In the genomic region with DNA sequence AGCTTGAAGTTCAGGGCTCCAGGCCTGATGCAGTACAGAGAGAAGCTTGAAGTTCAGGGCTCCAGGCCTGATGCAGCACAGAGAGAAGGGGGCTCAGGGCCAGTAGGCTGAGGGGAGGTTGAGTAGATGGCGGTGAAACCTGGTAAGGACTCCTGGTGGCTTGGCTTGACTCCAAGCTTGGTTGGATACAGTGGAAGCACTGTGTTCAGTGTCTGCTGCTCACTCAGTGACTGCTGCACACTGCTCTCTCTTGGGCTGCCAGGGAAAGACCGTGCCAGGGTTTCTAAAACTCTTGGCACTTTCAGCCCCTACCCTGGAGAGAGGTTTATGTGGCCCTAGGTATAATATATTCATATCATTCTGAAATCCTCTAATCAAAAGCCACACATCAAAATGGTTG, we compare ENCODE assay signal across 12 mouse cellular contexts.
DNase-seq lines count a peak whose midpoint lies in the region; ATAC-seq and TF ChIP-seq lines count a peak whose summit lies in the region.
"Had no signal": no experiment of that assay in that cellular context is flagged by ENCODE, and none has a peak within 500 bp of the region (broad histone marks: within the 10 kb centered on the region; RNA-seq: fewer than 3 reads in every experiment).

No protein-coding gene starts in this region.

- H3K27me3 ChIP-seq in kidney, postnatal 0 days (ENCODE audit: insufficient read depth, low read length) = no peaks in the 10 kb centered on the region
- no peaks in the 10 kb centered on the region for H3K27me3 ChIP-seq in embryonic facial prominence, embryonic 10.5 days (replicated peaks; ENCODE audit: low read depth, poor library complexity, severe bottlenecking)
- H3K27me3 ChIP-seq in forebrain, embryonic 15.5 days = no peaks in the 10 kb centered on the region
- H3K27me3 ChIP-seq in midbrain, embryonic 15.5 days (replicated peaks) = no peaks in the 10 kb centered on the region

- WGBS in kidney, postnatal 0 days = 75% methylated on average over 2 of the region's 2 CpGs
- 91% methylated on average over 2 of the region's 2 CpGs for WGBS in embryonic facial prominence, embryonic 10.5 days
- 30% methylated on average over 2 of the region's 2 CpGs for WGBS in forebrain, embryonic 15.5 days
- 50% methylated on average over 2 of the region's 2 CpGs for WGBS in midbrain, embryonic 15.5 days

- H3K4me3 ChIP-seq in kidney, postnatal 0 days (replicated peaks; ENCODE audit: low read depth, low read length) = no peak overlapping the region
- H3K4me3 ChIP-seq in embryonic facial prominence, embryonic 10.5 days = no peak overlapping the region
- H3K4me3 ChIP-seq in forebrain, embryonic 15.5 days = no peak overlapping the region
- H3K4me3 ChIP-seq in midbrain, embryonic 15.5 days = no peak overlapping the region
- H3K4me3 ChIP-seq: erythroblast, embryonic 14.5 days had no signal

- no peaks in the 10 kb centered on the region for H3K9me3 ChIP-seq in kidney, postnatal 0 days (replicated peaks; ENCODE audit: low read length)
- no peaks in the 10 kb centered on the region for H3K9me3 ChIP-seq in embryonic facial prominence, embryonic 10.5 days
- no peaks in the 10 kb centered on the region for H3K9me3 ChIP-seq in forebrain, embryonic 15.5 days
- H3K9me3 ChIP-seq in midbrain, embryonic 15.5 days = no peaks in the 10 kb centered on the region

- H3K4me1 ChIP-seq in kidney, postnatal 0 days (replicated peaks; ENCODE audit: insufficient read depth, low read length) = peaks cover 5% of the 10 kb centered on the region; the same call in 1 of the 2 replicates
- peaks cover 28% of the 10 kb centered on the region for H3K4me1 ChIP-seq in embryonic facial prominence, embryonic 10.5 days
- H3K4me1 ChIP-seq in forebrain, embryonic 15.5 days = peaks cover 19% of the 10 kb centered on the region
- peaks cover 9% of the 10 kb centered on the region for H3K4me1 ChIP-seq in midbrain, embryonic 15.5 days

- no peaks in the 10 kb centered on the region for H3K36me3 ChIP-seq in kidney, postnatal 0 days (ENCODE audit: insufficient read depth, low read length)
- H3K36me3 ChIP-seq in embryonic facial prominence, embryonic 10.5 days (replicated peaks) = peaks cover 12% of the 10 kb centered on the region
- no peaks in the 10 kb centered on the region; the same call in 1 of the 2 replicates for H3K36me3 ChIP-seq in forebrain, embryonic 15.5 days
- H3K36me3 ChIP-seq in midbrain, embryonic 15.5 days (replicated peaks) = no peaks in the 10 kb centered on the region

- no peak for TF ChIP-seq CTCF in kidney, postnatal 0 days (IDR thresholded peaks at IDR 0.05; ENCODE audit: low read depth)

- H3K27ac ChIP-seq in kidney, postnatal 0 days = 0 out of 2 replicates have a peak overlapping the region, but pooled peaks have one; percentile 54
- H3K27ac ChIP-seq in embryonic facial prominence, embryonic 10.5 days (replicated peaks) = peak overlapping the region; percentile 73
- H3K27ac ChIP-seq in forebrain, embryonic 15.5 days (replicated peaks) = peak overlapping the region; percentile 38
- peak overlapping the region; percentile 42; the same call in 1 of the 2 replicates for H3K27ac ChIP-seq in midbrain, embryonic 15.5 days

- no peak for DNase-seq in kidney, postnatal 0 days (ENCODE audit: low spot score)
- no peak for DNase-seq in kidney, adult 11 months
- no peak for DNase-seq in embryonic facial prominence, embryonic 10.5 days (ENCODE audit: low spot score)
- DNase-seq in adrenal gland, adult 2 months = no peak
- no peak for DNase-seq in embryo, embryonic 11 days
- DNase-seq in left cerebral cortex, adult 18-20 months (ENCODE audit: low spot score in 2 of 2) = no peak
- DNase-seq: cerebellum, adult 11 months; liver, postnatal 0 days; right cerebral cortex, postnatal 4 days had no signal

- ATAC-seq in kidney, postnatal 0 days (replicated peaks; ENCODE audit: low FRiP score, low read depth) = no peak
- peak; percentile 81 for ATAC-seq in forebrain, embryonic 15.5 days (replicated peaks)
- peak; percentile 61 for ATAC-seq in midbrain, embryonic 15.5 days (replicated peaks)

- no peak overlapping the region for H3K9ac ChIP-seq in kidney, postnatal 0 days (ENCODE audit: low read depth, low read length)
- H3K9ac ChIP-seq in forebrain, embryonic 15.5 days (replicated peaks) = no peak overlapping the region
- H3K9ac ChIP-seq in midbrain, embryonic 15.5 days = no peak overlapping the region
- H3K9ac ChIP-seq: liver, postnatal 0 days had no signal

- no peak overlapping the region for H3K4me2 ChIP-seq in kidney, postnatal 0 days (ENCODE audit: low read length)
- H3K4me2 ChIP-seq in forebrain, embryonic 15.5 days (replicated peaks) = no peak overlapping the region
- no peak overlapping the region for H3K4me2 ChIP-seq in midbrain, embryonic 15.5 days
